ENCODE assay signal across 10 mouse cellular contexts in the genomic region with DNA sequence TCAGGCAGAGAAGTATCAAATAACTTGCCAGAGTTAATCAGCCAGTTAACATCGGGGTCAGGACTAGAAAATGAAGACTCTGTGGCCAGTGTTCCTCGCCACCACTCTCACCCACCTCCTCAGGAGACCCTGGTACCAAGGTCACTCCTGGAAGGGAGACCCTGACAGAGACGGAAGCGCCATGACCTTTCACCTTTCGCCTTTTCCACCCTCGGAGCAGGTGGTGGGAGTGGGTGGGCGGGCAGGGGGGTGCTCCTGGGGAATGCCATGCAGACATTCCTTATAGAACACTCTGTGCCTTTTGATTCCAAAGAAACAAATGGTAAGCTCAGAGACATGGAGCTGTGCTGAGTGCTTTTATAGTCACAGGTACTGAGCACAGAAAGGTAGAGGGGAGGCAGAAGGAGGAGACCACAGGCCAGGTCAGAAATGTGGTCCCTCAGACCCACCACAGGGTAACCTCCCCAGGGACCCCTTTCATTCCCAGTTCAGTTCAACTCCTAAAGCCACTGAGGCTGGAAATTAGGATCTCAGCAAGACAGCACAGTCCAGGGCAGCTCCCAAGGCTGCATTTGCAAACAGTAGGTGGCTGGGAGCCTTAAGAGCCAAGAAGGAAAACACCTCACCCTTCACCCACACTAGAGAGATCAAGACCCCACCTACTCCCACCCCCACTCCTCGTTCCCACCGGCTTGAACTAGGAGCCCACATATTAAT. TPM values are rescaled to one million over a fixed set of nuclear protein-coding genes. Genes with fewer than 3 reads are reported as not detected.
A peak's percentile ranks its signal among the peaks of the same experiment; 100 is the strongest.
DNase-seq lines count a peak whose midpoint lies in the region; ATAC-seq and TF ChIP-seq lines count a peak whose summit lies in the region.
"Had no signal": no experiment of that assay in that cellular context is flagged by ENCODE, and none has a peak within 500 bp of the region (broad histone marks: within the 10 kb centered on the region; RNA-seq: fewer than 3 reads in every experiment).

No protein-coding gene starts in this region.

- H3K9ac ChIP-seq in hindbrain, embryonic 11.5 days (ENCODE audit: low read depth, low read length), result no peak overlapping the region
- no peak overlapping the region; the same call in 1 of the 2 replicates for H3K9ac ChIP-seq in hindbrain, embryonic 16.5 days (ENCODE audit: low read depth, low read length)
- no peak overlapping the region for H3K9ac ChIP-seq in neural tube, embryonic 13.5 days
- peak overlapping the region; percentile 31; the same call in 1 of the 2 replicates for H3K9ac ChIP-seq in heart, embryonic 16.5 days (ENCODE audit: low read length)
- no peak overlapping the region for H3K9ac ChIP-seq in stomach, postnatal 0 days (ENCODE audit: low read length)

- TF ChIP-seq EP300 in stomach, postnatal 0 days (optimal IDR thresholded peaks at IDR 0.05), result no peak

- H3K36me3 ChIP-seq in hindbrain, embryonic 11.5 days (ENCODE audit: control insufficient read depth, insufficient read depth, low read length), result no peaks in the 10 kb centered on the region
- no peaks in the 10 kb centered on the region for H3K36me3 ChIP-seq in hindbrain, embryonic 16.5 days (ENCODE audit: control insufficient read depth, insufficient read depth, low read length)
- H3K36me3 ChIP-seq in neural tube, embryonic 13.5 days, result no peaks in the 10 kb centered on the region
- no peaks in the 10 kb centered on the region for H3K36me3 ChIP-seq in heart, embryonic 16.5 days (ENCODE audit: control insufficient read depth, insufficient read depth)
- no peaks in the 10 kb centered on the region for H3K36me3 ChIP-seq in stomach, postnatal 0 days (ENCODE audit: control insufficient read depth, insufficient read depth, low read length)

- 11% methylated on average over 9 of the region's 9 CpGs for WGBS in hindbrain, embryonic 11.5 days
- WGBS in hindbrain, embryonic 16.5 days, result 30% methylated on average over 9 of the region's 9 CpGs
- 31% methylated on average over 9 of the region's 9 CpGs for WGBS in neural tube, embryonic 13.5 days
- 30% methylated on average over 9 of the region's 9 CpGs for WGBS in heart, embryonic 16.5 days
- WGBS in stomach, postnatal 0 days, result 40% methylated on average over 9 of the region's 9 CpGs

- H3K4me3 ChIP-seq in hindbrain, embryonic 11.5 days (ENCODE audit: low read depth, low read length), result no peak overlapping the region
- no peak overlapping the region for H3K4me3 ChIP-seq in hindbrain, embryonic 16.5 days (ENCODE audit: low read length)
- no peak overlapping the region for H3K4me3 ChIP-seq in neural tube, embryonic 13.5 days
- H3K4me3 ChIP-seq in heart, embryonic 16.5 days (ENCODE audit: low read length), result no peak overlapping the region
- no peak overlapping the region for H3K4me3 ChIP-seq in stomach, postnatal 0 days (ENCODE audit: low read depth, low read length)

- H3K4me2 ChIP-seq in hindbrain, embryonic 11.5 days (replicated peaks; ENCODE audit: low read depth, low read length), result no peak overlapping the region
- no peak overlapping the region for H3K4me2 ChIP-seq in hindbrain, embryonic 16.5 days (ENCODE audit: low read length)
- H3K4me2 ChIP-seq in neural tube, embryonic 13.5 days, result no peak overlapping the region
- H3K4me2 ChIP-seq in heart, embryonic 16.5 days (ENCODE audit: low read depth, low read length), result peak overlapping the region; percentile 13; the same call in 1 of the 2 replicates
- H3K4me2 ChIP-seq in stomach, postnatal 0 days (replicated peaks; ENCODE audit: low read depth), result no peak overlapping the region

- no peak for TF ChIP-seq CTCF in stomach, postnatal 0 days (IDR thresholded peaks at IDR 0.05; ENCODE audit: low read depth)

- peak overlapping the region; percentile 31; the same call in 1 of the 2 replicates for H3K27ac ChIP-seq in hindbrain, embryonic 11.5 days (ENCODE audit: low read depth, low read length)
- H3K27ac ChIP-seq in hindbrain, embryonic 16.5 days (ENCODE audit: low read depth, low read length), result no peak overlapping the region
- 0 out of 2 replicates have a peak overlapping the region, but pooled peaks have one; percentile 23 for H3K27ac ChIP-seq in neural tube, embryonic 13.5 days (replicated peaks)
- H3K27ac ChIP-seq in heart, embryonic 16.5 days (ENCODE audit: low read length), result peak overlapping the region; percentile 79
- peak overlapping the region; percentile 40 for H3K27ac ChIP-seq in stomach, postnatal 0 days (replicated peaks)

- peaks cover 22% of the 10 kb centered on the region for H3K4me1 ChIP-seq in hindbrain, embryonic 11.5 days (replicated peaks; ENCODE audit: control insufficient read depth, insufficient read depth, low read length)
- H3K4me1 ChIP-seq in hindbrain, embryonic 16.5 days (ENCODE audit: control insufficient read depth, insufficient read depth, low read depth, low read length), result peaks cover 48% of the 10 kb centered on the region
- peaks cover 81% of the 10 kb centered on the region for H3K4me1 ChIP-seq in neural tube, embryonic 13.5 days (replicated peaks)
- H3K4me1 ChIP-seq in heart, embryonic 16.5 days (ENCODE audit: control insufficient read depth, insufficient read depth, low read length), result peaks cover 67% of the 10 kb centered on the region
- H3K4me1 ChIP-seq in stomach, postnatal 0 days (replicated peaks; ENCODE audit: control insufficient read depth, insufficient read depth), result peaks cover 18% of the 10 kb centered on the region

- H3K9me3 ChIP-seq in hindbrain, embryonic 11.5 days (ENCODE audit: control insufficient read depth, low read length), result no peaks in the 10 kb centered on the region
- no peaks in the 10 kb centered on the region for H3K9me3 ChIP-seq in hindbrain, embryonic 16.5 days (ENCODE audit: control insufficient read depth, low read length)
- no peaks in the 10 kb centered on the region for H3K9me3 ChIP-seq in neural tube, embryonic 13.5 days
- no peaks in the 10 kb centered on the region for H3K9me3 ChIP-seq in heart, embryonic 16.5 days (replicated peaks; ENCODE audit: control insufficient read depth, low read length)
- no peaks in the 10 kb centered on the region for H3K9me3 ChIP-seq in stomach, postnatal 0 days (ENCODE audit: control insufficient read depth, low read length)

- peak; percentile 46; the same call in 1 of the 2 replicates for ATAC-seq in hindbrain, embryonic 11.5 days (ENCODE audit: low FRiP score)
- no peak for ATAC-seq in hindbrain, embryonic 16.5 days
- peak; percentile 9; the same call in 1 of the 2 replicates for ATAC-seq in neural tube, embryonic 13.5 days (ENCODE audit: low read depth)
- peak; percentile 15; the same call in 1 of the 2 replicates for ATAC-seq in heart, embryonic 16.5 days (replicated peaks; ENCODE audit: extremely low read depth, insufficient read depth, low FRiP score)
- ATAC-seq in stomach, postnatal 0 days (ENCODE audit: low FRiP score, low TSS enrichment), result peak; percentile 51

- no peaks in the 10 kb centered on the region for H3K27me3 ChIP-seq in hindbrain, embryonic 11.5 days (ENCODE audit: control insufficient read depth, insufficient read depth, low read length)
- no peaks in the 10 kb centered on the region for H3K27me3 ChIP-seq in hindbrain, embryonic 16.5 days (replicated peaks; ENCODE audit: control insufficient read depth, insufficient read depth, low read length)
- H3K27me3 ChIP-seq in neural tube, embryonic 13.5 days, result no peaks in the 10 kb centered on the region
- no peaks in the 10 kb centered on the region for H3K27me3 ChIP-seq in heart, embryonic 16.5 days (ENCODE audit: control insufficient read depth, insufficient read depth, low read length)
- no peaks in the 10 kb centered on the region for H3K27me3 ChIP-seq in stomach, postnatal 0 days (ENCODE audit: control insufficient read depth, insufficient read depth, low read length)
- H3K27me3 ChIP-seq: CH12.LX had no signal

- no peak for DNase-seq in hindbrain, embryonic 11.5 days (ENCODE audit: low spot score)
- DNase-seq in neural tube, embryonic 10.5 days (ENCODE audit: extremely low spot score, low spot score), result no peak
- no peak for DNase-seq in stomach, postnatal 0 days (ENCODE audit: low spot score)
- no peak for DNase-seq in thymus, postnatal 0 days (ENCODE audit: low spot score)
- no peak for DNase-seq in cerebellum, postnatal 14 days
- DNase-seq: cerebellum, adult 9-11 months had no signal

RNA-seq across cellular contexts. Expression of a gene that starts 49.8 kb away (rescaled TPM):
- polyA plus RNA-seq in hindbrain, embryonic 11.5 days (2014; fragmentation: Nextera tagmentation; extraction: Ambion mirVana), result 49.0 and 59.2 TPM in 2 replicates
- 36.0 and 38.9 TPM in 2 replicates for polyA plus RNA-seq in hindbrain, embryonic 16.5 days (2015; fragmentation: Nextera tagmentation; extraction: Ambion mirVana)
- polyA plus RNA-seq in neural tube, embryonic 13.5 days (2015; fragmentation: Nextera tagmentation; extraction: Ambion mirVana), result 34.4 and 37.0 TPM in 2 replicates
- 18.0 and 20.7 TPM in 2 replicates for polyA plus RNA-seq in heart, embryonic 16.5 days (2015; fragmentation: Nextera tagmentation; extraction: Ambion mirVana)
- polyA plus RNA-seq in stomach, postnatal 0 days (2015; fragmentation: Nextera tagmentation; extraction: Ambion mirVana), result 23.1 and 23.2 TPM in 2 replicates
- 4.6 and 5.8 TPM in 2 replicates for polyA plus RNA-seq in thymus, postnatal 0 days (2015; fragmentation: Nextera tagmentation; extraction: Ambion mirVana)
